Mouse (Mus musculus) embryonic facial prominence, embryonic 12.5 days (tissue): Measurements from ENCODE around the gene Ctrc. TPM values are rescaled to one million over a fixed set of nuclear protein-coding genes. Genes with fewer than 3 reads are reported as not detected.

Source experiments
- ATAC-seq: fragments of 200-750 bp; cut with Nextera tagmentation; 2 replicates; pipeline ENCODE4 v1.8.0; 2017; ENCODE audit not compliant: insufficient number of reproducible peaks, insufficient read depth, low FRiP score, low TSS enrichment
- H3K27ac ChIP-seq: fragments of 300-500 bp; sonication (generic); 2 replicates; pipeline ENCODE4 v1.5.1; 2016; ENCODE audit warnings: mild to moderate bottlenecking
- H3K27me3 ChIP-seq: fragments of 300-500 bp; sonication (generic); 2 replicates; pipeline ENCODE4 v1.6.1; 2016; ENCODE audit warnings: mild to moderate bottlenecking, moderate library complexity
- H3K36me3 ChIP-seq: fragments of 300-500 bp; sonication (generic); 2 replicates; pipeline ENCODE4 v1.6.1; 2016; ENCODE audit warnings: mild to moderate bottlenecking
- H3K4me1 ChIP-seq: fragments of 300-500 bp; sonication (generic); 2 replicates; pipeline ENCODE4 v1.6.1; 2016
- H3K4me2 ChIP-seq: fragments of 300-500 bp; sonication (generic); replicated peaks from 2 replicates; pipeline ENCODE4 v1.6.1; 2016; ENCODE audit warnings: mild to moderate bottlenecking, moderate library complexity
- H3K4me3 ChIP-seq: fragments of 300-500 bp; sonication (generic); 2 replicates; pipeline ENCODE4 v1.5.1; 2016; ENCODE audit warnings: mild to moderate bottlenecking
- H3K9ac ChIP-seq: fragments of 300-500 bp; sonication (generic); 2 replicates; pipeline ENCODE4 v1.6.1; 2016; ENCODE audit warnings: mild to moderate bottlenecking, moderate library complexity
- H3K9me3 ChIP-seq: fragments of 300-500 bp; sonication (generic); 2 replicates; pipeline ENCODE4 v1.6.1; 2016; ENCODE audit warnings: mild to moderate bottlenecking, moderate library complexity
- WGBS: fragments of 180-500 bp; shearing (Covaris S2); methylation state at CpG from one replicate; pipeline ENCODE4 v1.1.7; 2016; 5-methylcytosine and 5-hydroxymethylcytosine counted together
- polyA plus RNA-seq: library from polyadenylated mRNA; unstranded; fragments of >200 nt; fragmentation: Nextera tagmentation; extraction: Ambion mirVana; gene quantifications from 2 replicates; pipeline ENCODE4 v1.2.1, GENCODE M21; 2016

The Ctrc gene
- polyA plus RNA-seq, 1 experiment from 2014 or later = not detected

DNA sequence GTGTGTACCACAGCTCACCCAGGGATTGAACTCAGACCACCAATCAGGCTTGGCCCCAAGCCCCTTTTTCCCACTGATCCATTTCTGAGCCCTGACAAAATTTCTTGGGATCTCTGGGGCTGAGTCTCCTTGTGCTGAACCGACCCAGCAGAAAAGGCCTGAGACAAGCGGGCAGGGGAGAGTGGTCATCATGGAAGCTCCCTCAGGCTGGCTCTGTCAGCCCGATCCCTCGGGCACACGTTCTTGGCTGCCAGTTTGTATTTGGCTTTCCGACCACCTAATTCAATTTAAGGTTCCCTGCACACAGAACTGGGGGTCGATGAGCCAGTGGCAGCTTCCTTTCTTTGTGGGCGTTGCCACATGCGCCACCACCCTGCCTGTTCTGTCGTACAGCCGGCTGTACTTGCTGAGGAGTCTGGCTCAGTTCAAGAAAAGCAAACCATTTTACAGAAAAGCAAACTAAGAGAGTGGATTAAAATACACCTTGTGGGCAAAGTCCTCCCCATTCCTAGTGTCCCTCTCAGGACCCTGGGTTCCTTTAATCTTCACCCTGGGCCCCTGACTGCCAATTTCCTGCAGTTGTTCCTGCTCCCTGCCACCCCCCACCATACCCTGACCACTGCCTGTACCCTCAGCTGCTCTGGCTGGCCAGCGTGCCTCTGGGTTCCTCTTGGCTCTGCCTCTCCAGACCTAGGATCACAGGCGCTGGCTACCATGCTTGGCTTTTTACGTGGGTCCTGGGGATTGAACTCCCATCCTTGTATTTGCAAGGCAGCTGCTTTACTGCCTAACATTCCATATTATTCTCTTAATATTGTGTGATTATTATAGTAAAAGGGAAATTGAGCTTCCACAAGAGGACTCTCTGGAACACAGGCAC lies 29.1 kb downstream of the Ctrc start:
- ATAC-seq = no peak
- Histone ChIP-seq H3K4me2 (no peak overlapping the region), H3K9ac (no peak overlapping the region), H3K27ac (no peak overlapping the region), H3K4me1 (no peaks in the 10 kb centered on the region), H3K27me3 (no peaks in the 10 kb centered on the region), H3K36me3 (peaks cover 26% of the 10 kb centered on the region), H3K4me3 (no peak overlapping the region), H3K9me3 (no peaks in the 10 kb centered on the region)
- WGBS = 55% methylated on average over 14 of the region's 14 CpGs

DNA sequence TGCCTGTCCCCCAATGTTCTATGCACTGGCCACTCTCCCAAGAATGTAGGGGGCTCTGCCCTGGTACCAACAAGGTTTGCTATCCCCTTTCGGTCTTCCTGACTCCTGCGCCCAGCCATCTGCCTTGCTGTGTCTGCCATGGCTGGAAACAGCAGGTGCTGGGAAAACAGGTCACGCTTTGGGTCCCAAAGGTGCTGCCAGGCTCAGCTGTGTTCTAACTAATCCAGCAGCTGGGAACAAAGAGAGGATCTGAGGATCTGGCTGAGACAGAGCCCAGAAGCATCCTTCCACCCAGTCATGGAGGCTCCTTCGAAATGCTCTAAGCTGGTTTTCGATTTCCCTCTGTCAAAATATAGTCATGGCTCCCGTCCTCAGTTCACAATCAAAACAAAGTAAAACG lies 29.9 kb downstream of the Ctrc start:
- Histone ChIP-seq H3K36me3 (peaks cover 34% of the 10 kb centered on the region), H3K4me3 (no peak overlapping the region), H3K4me2 (no peak overlapping the region), H3K27ac (no peak overlapping the region), H3K9ac (no peak overlapping the region), H3K27me3 (no peaks in the 10 kb centered on the region), H3K4me1 (no peaks in the 10 kb centered on the region), H3K9me3 (no peaks in the 10 kb centered on the region)
- no peak for ATAC-seq
- WGBS = 88% methylated on average over 7 of the region's 7 CpGs

DNA sequence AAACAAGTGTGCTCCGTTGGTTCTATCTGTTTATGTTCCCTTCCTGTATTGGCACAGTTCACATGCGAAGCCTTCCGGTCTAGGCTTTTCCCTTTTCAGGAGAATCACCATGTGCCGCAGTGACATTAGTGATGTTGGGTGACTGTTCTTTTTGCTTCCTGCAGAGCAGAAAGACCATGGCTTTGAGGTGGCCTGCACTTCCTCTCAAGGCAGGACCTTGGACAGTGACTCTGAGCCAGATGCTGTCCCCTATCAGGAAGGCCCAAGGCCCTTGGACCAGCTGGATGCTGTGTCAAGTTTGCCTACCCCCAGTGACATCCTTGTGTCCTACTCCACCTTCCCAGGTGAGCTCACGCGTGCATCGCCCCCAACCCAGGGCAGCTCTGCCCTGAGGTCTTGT lies 34.8 kb downstream of the Ctrc start:
- peaks cover 70% of the 10 kb centered on the region for H3K36me3 ChIP-seq
- no peak for ATAC-seq
- no peak overlapping the region for H3K9ac ChIP-seq
- WGBS = 97% methylated on average over 7 of the region's 7 CpGs
- H3K27me3 ChIP-seq = no peaks in the 10 kb centered on the region
- no peak overlapping the region for H3K4me2 ChIP-seq
- H3K9me3 ChIP-seq = no peaks in the 10 kb centered on the region
- no peak overlapping the region for H3K27ac ChIP-seq
- H3K4me1 ChIP-seq = no peaks in the 10 kb centered on the region
- H3K4me3 ChIP-seq = no peak overlapping the region

DNA sequence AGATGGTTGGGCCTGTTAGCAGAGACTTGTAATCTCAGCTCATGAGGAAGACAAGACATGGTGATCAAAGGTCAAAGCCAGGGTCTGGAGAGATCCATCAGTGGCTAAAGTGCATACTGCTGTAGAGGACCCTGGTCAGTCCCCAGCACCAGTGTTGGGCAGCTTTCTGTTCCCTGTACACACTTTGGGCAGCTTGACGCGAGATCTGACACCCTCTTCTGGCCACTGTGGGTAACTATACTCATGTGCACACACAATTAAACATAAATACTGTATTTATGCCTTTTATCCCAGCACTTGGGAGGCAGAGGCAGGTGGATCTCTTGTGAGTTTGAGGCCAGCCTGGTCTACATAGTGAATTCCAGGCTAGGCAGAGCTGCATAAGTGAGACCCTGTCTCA lies 35.2 kb downstream of the Ctrc start:
- WGBS = 95% methylated on average over 2 of the region's 2 CpGs
- ATAC-seq = no peak
- no peaks in the 10 kb centered on the region for H3K4me1 ChIP-seq
- no peak overlapping the region for H3K4me3 ChIP-seq
- H3K27me3 ChIP-seq = no peaks in the 10 kb centered on the region
- H3K36me3 ChIP-seq = peaks cover 74% of the 10 kb centered on the region
- no peaks in the 10 kb centered on the region for H3K9me3 ChIP-seq
- no peak overlapping the region for H3K9ac ChIP-seq
- H3K27ac ChIP-seq = no peak overlapping the region
- no peak overlapping the region for H3K4me2 ChIP-seq

DNA sequence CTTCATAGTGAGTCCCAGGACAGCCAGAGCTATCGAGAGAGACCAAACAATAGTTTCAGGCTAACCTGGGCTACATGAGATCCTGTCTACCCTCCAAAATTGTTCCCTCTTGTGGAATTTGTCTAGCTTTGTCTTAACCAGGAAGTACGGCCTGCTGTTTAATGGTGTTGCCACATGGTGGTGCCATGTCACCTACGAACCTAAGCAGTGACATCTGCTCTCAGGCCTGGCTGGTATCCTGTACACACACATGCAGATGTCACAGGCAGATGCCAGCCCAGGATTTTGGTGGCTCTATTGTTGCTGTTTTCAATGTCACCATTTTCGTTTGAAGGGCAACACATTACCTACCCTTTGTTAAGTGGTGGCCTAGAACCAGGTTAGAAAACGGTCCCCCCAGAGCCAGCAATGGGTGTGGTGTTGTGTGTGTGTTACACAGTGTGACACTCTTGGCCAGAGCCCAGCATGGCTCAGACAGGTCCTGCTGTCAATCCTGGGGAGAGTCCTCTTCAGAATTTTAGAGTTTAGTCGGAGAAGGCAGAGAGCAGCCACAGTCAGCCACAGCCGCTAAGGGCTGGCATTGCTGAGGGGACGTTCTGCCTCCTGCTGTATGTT lies 36.2 kb downstream of the Ctrc start:
- Histone ChIP-seq H3K36me3 (peaks cover 80% of the 10 kb centered on the region), H3K4me1 (no peaks in the 10 kb centered on the region)
- WGBS = 81% methylated on average over 8 of the region's 8 CpGs

DNA sequence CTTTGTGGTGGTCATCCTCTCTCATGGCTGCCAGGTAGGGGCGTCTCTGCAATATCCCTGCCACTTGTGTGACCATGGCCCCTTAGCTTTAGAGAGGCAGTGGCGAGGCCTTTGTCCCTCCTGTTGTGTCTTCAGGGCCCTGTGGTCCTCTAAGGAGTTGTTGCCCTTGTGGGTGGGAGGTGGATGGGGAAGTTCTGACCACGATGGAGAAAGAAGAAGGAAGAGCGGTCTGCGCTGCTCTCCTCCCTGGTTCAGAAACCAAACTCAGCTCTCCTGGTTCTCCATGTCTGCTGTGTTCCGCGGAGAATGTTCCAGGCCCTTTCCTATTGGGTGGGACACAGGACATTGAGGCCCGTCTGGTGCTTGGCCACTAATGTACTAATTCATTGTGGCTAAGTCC lies 40.3 kb downstream of the Ctrc start:
- H3K36me3 ChIP-seq = peaks cover 65% of the 10 kb centered on the region
- no peaks in the 10 kb centered on the region for H3K4me1 ChIP-seq
- H3K9ac ChIP-seq = no peak overlapping the region; the same call in 1 of the 2 replicates
- no peaks in the 10 kb centered on the region for H3K9me3 ChIP-seq
- H3K27ac ChIP-seq = no peak overlapping the region
- no peaks in the 10 kb centered on the region for H3K27me3 ChIP-seq
- no peak for ATAC-seq
- 95% methylated on average over 8 of the region's 8 CpGs for WGBS
- H3K4me3 ChIP-seq = no peak overlapping the region
- no peak overlapping the region for H3K4me2 ChIP-seq

More for the DNA sequence above, 36.2 kb downstream of the Ctrc start:
- no peak overlapping the region for H3K27ac ChIP-seq
- no peak for ATAC-seq
- no peak overlapping the region for H3K9ac ChIP-seq
- no peak overlapping the region for H3K4me2 ChIP-seq
- no peak overlapping the region for H3K4me3 ChIP-seq
- H3K9me3 ChIP-seq = no peaks in the 10 kb centered on the region
- no peaks in the 10 kb centered on the region for H3K27me3 ChIP-seq

DNA sequence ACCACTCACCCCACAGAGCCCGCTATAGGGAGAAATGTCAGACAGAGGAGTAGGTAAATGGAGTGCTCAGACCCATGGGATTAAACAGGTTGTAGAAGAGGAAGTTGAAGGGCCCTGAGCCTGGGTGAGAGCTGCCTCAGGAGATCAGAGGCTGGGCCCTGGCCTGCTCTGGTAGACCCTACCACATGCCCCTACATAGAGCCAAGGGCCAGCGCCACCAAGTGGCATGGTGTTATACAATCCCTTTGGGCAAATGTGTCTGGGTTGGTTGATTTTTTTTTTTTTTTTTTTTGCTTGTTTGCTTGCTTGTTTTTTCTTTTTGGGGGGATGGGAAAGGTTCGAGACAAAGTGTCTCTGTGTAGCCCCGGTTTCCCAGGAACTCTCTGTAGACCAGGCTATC lies 42.1 kb downstream of the Ctrc start:
- Histone ChIP-seq H3K36me3 (peaks cover 51% of the 10 kb centered on the region), H3K9me3 (no peaks in the 10 kb centered on the region), H3K27me3 (no peaks in the 10 kb centered on the region), H3K27ac (no peak overlapping the region), H3K9ac (no peak overlapping the region), H3K4me3 (no peak overlapping the region), H3K4me1 (no peaks in the 10 kb centered on the region), H3K4me2 (no peak overlapping the region)
- no peak for ATAC-seq
- 84% methylated on average over 4 of the region's 4 CpGs for WGBS

DNA sequence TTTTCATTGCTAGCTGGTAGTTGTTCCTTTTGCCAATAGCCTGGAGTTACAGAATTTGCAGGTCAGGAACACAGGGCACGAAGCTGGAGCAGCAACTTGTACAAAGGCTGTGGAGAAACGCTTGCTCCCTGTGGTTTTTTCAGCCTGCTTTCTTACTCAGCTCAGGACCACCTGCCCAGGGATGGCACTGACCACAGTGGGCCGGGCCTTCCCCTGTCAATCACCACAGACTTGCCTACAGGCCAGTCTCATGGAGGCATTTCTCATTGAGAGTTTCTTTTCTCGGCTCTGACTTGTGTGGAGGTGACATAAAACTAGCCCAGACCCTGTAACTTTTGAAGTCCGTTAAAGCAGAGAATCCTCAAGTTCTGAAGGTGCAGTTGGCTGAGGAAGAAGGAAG lies 48.6 kb downstream of the Ctrc start:
- 92% methylated on average over 5 of the region's 5 CpGs for WGBS

DNA sequence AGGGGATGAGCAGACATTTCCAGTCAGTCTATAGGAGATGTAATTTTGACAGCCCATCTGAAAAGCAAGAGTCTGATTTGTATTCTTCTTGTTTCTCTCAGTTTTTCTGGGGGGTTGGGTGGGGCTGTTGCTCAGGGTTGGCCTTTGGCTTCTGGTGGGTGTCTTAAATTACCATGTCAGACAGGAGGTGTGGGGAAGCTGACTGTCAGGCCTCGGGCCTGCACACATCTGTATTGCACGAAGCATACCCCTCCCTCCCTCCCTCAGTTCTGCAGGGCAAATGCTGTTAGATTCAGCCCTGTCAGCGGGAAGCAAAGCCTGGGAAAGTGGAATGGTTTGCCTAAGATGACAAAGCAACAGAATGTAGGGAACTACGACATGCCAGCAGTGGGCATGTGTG lies 49.2 kb downstream of the Ctrc start:
- H3K27ac ChIP-seq = no peak overlapping the region
- H3K4me3 ChIP-seq = no peak overlapping the region
- H3K36me3 ChIP-seq = 0 out of 2 replicates have a peak, but pooled peaks cover 18% of the 10 kb centered on the region
- no peaks in the 10 kb centered on the region for H3K27me3 ChIP-seq
- H3K9me3 ChIP-seq = no peaks in the 10 kb centered on the region
- no peak for ATAC-seq
- H3K4me1 ChIP-seq = peaks cover 13% of the 10 kb centered on the region
- no peak overlapping the region for H3K9ac ChIP-seq
- 77% methylated on average over 4 of the region's 4 CpGs for WGBS
- H3K4me2 ChIP-seq = no peak overlapping the region

More for the DNA sequence above, 48.6 kb downstream of the Ctrc start:
- H3K9me3 ChIP-seq = no peaks in the 10 kb centered on the region
- H3K4me2 ChIP-seq = no peak overlapping the region
- H3K27ac ChIP-seq = no peak overlapping the region
- peaks cover 13% of the 10 kb centered on the region for H3K4me1 ChIP-seq
- no peak overlapping the region for H3K4me3 ChIP-seq
- no peaks in the 10 kb centered on the region for H3K27me3 ChIP-seq
- no peak overlapping the region for H3K9ac ChIP-seq
- 0 out of 2 replicates have a peak, but pooled peaks cover 18% of the 10 kb centered on the region for H3K36me3 ChIP-seq
- no peak for ATAC-seq

DNA sequence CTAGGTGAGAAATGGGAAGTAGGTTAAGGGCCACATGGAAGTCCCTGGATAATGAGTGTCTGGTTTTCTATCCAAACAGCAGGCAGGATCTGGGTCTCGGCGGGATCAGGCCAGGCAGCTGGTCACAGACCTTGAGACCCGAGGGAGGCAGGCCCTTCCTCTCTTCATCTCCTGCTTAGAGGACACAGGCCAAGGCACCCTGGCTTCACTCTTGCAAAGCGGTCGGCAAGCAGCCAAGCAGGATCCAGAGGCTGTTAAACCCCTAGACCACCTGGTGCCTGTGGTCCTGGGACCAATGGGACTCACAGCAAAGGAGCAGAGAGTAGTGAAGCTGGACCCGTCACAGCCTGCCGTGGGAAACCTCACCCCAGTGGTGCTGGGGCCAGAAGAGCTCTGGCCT lies 49.8 kb downstream of the Ctrc start:
- Histone ChIP-seq H3K36me3 (0 out of 2 replicates have a peak, but pooled peaks cover 18% of the 10 kb centered on the region), H3K4me2 (no peak overlapping the region), H3K4me3 (no peak overlapping the region), H3K27me3 (no peaks in the 10 kb centered on the region), H3K27ac (no peak overlapping the region), H3K4me1 (peaks cover 13% of the 10 kb centered on the region), H3K9me3 (no peaks in the 10 kb centered on the region), H3K9ac (no peak overlapping the region)
- WGBS = 86% methylated on average over 7 of the region's 7 CpGs
- no peak for ATAC-seq

DNA sequence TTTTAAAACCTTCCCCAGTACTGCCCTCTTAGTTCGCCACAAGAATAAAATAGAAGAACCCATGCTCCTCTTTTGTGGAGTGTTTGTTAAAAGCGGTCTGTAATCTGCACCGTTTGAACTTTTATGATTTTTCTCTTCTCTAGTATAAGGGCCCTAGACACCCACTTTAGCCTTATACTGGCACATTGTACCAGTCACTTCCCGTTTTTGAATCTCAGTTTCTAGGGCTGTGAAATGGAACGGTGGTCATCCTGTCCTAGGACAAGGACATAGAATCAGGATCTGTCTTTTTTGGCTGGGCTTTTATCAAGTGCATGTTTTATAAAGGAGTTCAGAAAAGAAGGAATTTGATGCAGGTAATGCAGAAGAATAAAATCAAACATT lies 52.0 kb downstream of the Ctrc start:
- Histone ChIP-seq H3K4me3 (peak overlapping the region; percentile 76), H3K4me1 (peaks cover 20% of the 10 kb centered on the region), H3K27me3 (no peaks in the 10 kb centered on the region), H3K36me3 (0 out of 2 replicates have a peak, but pooled peaks cover 18% of the 10 kb centered on the region), H3K9me3 (no peaks in the 10 kb centered on the region), H3K4me2 (peak overlapping the region; percentile 55), H3K27ac (peak overlapping the region; percentile 90), H3K9ac (peak overlapping the region; percentile 70)
- 19% methylated on average over 5 of the region's 5 CpGs for WGBS
- no peak for ATAC-seq
